Mouse (Mus musculus) CH12.LX (cell line): ENCODE measurements around the gene Gabra5.

Experiments used
- CTCF ChIP-seq, 2 experiments: IDR thresholded peaks in 1 of 2; conservative IDR thresholded peaks in 1 of 2; 2 replicates each; pipeline ENCODE4 v1.5.1; 2011 to 2012; ENCODE audit warnings: low read depth in 2 of 2, low read length in 2 of 2, improper control_type of control experiment in 1 of 2, inconsistent platforms in 1 of 2, mild to moderate bottlenecking in 1 of 2, moderate library complexity in 1 of 2
- KAT2A ChIP-seq: IDR thresholded peaks from 2 replicates; pipeline ENCODE4 v1.6.1; 2012; ENCODE audit warnings: low read length, improper control_type of control experiment, inconsistent platforms; ENCODE audit not compliant: insufficient replicate concordance
- MYC ChIP-seq: IDR thresholded peaks from 2 replicates; pipeline ENCODE4 v1.6.1; 2011; ENCODE audit warnings: low read depth, mild to moderate bottlenecking, improper control_type of control experiment, low read length
- SIN3A ChIP-seq: IDR thresholded peaks from 2 replicates; pipeline ENCODE4 v1.6.1; 2012; ENCODE audit warnings: low read length, improper control_type of control experiment, inconsistent platforms
- USF1 ChIP-seq: IDR thresholded peaks from 2 replicates; pipeline ENCODE4 v1.6.1; 2014; ENCODE audit warnings: low read depth, mild to moderate bottlenecking, inconsistent platforms, low read length, improper control_type of control experiment
- ZKSCAN1 ChIP-seq: IDR thresholded peaks from 2 replicates; pipeline ENCODE4 v1.6.1; 2012; ENCODE audit warnings: low read depth, inconsistent platforms, low read length, improper control_type of control experiment, borderline replicate concordance

GRCm38 (mm10) chr7:57448239-57448638, 61.6 kb downstream of the Gabra5 start:
- TF ChIP-seq CTCF (conservative IDR thresholded peaks at IDR 0.05 in 1 of 2, IDR thresholded peaks at IDR 0.05 in 1 of 2; ENCODE audit: low read depth in 2 of 2, low read length in 2 of 2): no peak
- TF ChIP-seq KAT2A: no peak
- no peak for TF ChIP-seq SIN3A
- no peak for TF ChIP-seq ZKSCAN1
- TF ChIP-seq USF1: no peak
- TF ChIP-seq MYC: no peak
